Mouse (Mus musculus) G1E (cell line): ENCODE results near the gene Mex3a.

Experiments
- CTCF ChIP-seq: IDR thresholded peaks from 2 replicates; pipeline ENCODE4 v1.5.1; 2012; ENCODE audit warnings: low read depth, low read length, inconsistent platforms, mixed read lengths
- GATA1 ChIP-seq: IDR thresholded peaks from 2 replicates; pipeline ENCODE4 v1.6.1; 2012; ENCODE audit warnings: borderline replicate concordance, low read length, inconsistent platforms, mixed read lengths
- POLR2AphosphoS5 ChIP-seq: IDR thresholded peaks from 2 replicates; pipeline ENCODE4 v1.6.1; 2012; ENCODE audit warnings: low read depth, low read length, inconsistent platforms; ENCODE audit not compliant: insufficient replicate concordance

DNA sequence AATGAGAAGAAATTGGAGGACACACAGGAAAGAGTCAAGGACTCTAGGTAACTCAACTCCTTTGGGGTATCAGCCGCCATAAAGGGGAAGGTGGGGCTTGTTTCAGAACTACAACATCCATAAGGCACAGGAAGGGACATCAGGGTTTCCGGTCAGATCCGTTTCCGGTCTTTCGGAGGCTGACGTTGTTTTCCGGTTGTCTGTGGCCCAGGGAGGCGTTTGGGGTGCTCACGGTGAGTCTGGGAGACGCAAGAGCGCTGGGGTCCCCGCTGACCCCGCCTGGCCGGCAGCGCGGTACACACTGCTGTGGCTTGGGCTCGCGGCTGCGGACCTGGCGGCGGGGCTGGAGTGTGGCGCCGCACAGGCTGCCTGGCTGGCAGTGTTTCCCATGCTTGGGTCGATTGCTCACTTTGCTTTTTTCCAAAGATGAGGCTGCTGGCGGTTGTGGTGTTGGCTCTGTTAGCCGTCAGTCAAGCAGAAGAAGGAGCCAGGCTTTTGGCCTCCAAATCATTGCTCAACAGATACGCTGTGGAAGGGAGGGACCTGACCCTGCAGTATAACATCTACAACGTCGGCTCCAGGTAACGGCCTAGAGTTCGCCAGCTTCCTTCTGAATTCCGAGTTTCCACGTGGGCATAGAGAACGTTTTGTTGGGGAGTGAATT is 47.4 kb downstream of the Mex3a start:
- TF ChIP-seq CTCF (no peak), GATA1 (no peak), POLR2AphosphoS5 (no peak)
